Mouse (Mus musculus) heart, postnatal 0 days (tissue): Measurements from ENCODE around the gene Gm6793. TPM values are rescaled to one million over a fixed set of nuclear protein-coding genes. Genes with fewer than 3 reads are reported as not detected.

Source experiments
- ATAC-seq: fragments of 200-750 bp; cut with Nextera tagmentation; 2 replicates; pipeline ENCODE4 v1.8.0; 2017; ENCODE audit warnings: low read depth, moderate number of reproducible peaks, moderate library complexity; ENCODE audit not compliant: insufficient read depth
- DNase-seq: peaks from one replicate; pipeline ENCODE4 v3.0.0-alpha.2; 2016; ENCODE audit warnings: low spot score
- H3K27ac ChIP-seq: fragments of 300-500 bp; sonication (generic); 2 replicates; pipeline ENCODE4 v1.5.1; 2014; ENCODE audit warnings: low read depth, mild to moderate bottlenecking
- H3K27me3 ChIP-seq: fragments of 300-500 bp; sonication (generic); 2 replicates; pipeline ENCODE4 v1.6.1; 2014; ENCODE audit warnings: low read length, mixed read lengths; ENCODE audit not compliant: control insufficient read depth, insufficient read depth
- H3K36me3 ChIP-seq: fragments of 300-500 bp; sonication (generic); replicated peaks from 2 replicates; pipeline ENCODE4 v1.6.1; 2014; ENCODE audit warnings: low read length, mixed read lengths; ENCODE audit not compliant: control insufficient read depth, insufficient read depth
- H3K4me1 ChIP-seq: fragments of 300-500 bp; sonication (generic); 2 replicates; pipeline ENCODE4 v1.6.1; 2014; ENCODE audit warnings: antibody characterized with exemption; ENCODE audit not compliant: control insufficient read depth, insufficient read depth
- H3K4me2 ChIP-seq: fragments of 300-500 bp; sonication (generic); 2 replicates; pipeline ENCODE4 v1.6.1; 2014; ENCODE audit warnings: low read depth, mild to moderate bottlenecking, low read length, moderate library complexity
- H3K4me3 ChIP-seq: fragments of 300-500 bp; sonication (generic); 2 replicates; pipeline ENCODE4 v1.5.1; 2014; ENCODE audit warnings: low read depth, low read length
- H3K9ac ChIP-seq: fragments of 300-500 bp; sonication (generic); replicated peaks from 2 replicates; pipeline ENCODE4 v1.6.1; 2014; ENCODE audit warnings: low read depth, low read length, mixed read lengths
- H3K9me3 ChIP-seq: fragments of 300-500 bp; sonication (generic); replicated peaks from 2 replicates; pipeline ENCODE4 v1.6.1; 2016; ENCODE audit warnings: low read length; ENCODE audit not compliant: control insufficient read depth
- CTCF ChIP-seq: IDR thresholded peaks from 2 replicates; pipeline ENCODE4 v1.5.1; 2016; ENCODE audit warnings: antibody characterized with exemption, control low read depth, low read depth
- EP300 ChIP-seq: IDR thresholded peaks from 2 replicates; pipeline ENCODE4 v1.6.1; 2016; ENCODE audit warnings: antibody characterized with exemption, low read depth
- WGBS: fragments of 180-500 bp; shearing (Covaris S2); extraction: QIAGEN DNeasy Blood & Tissue Kit; methylation state at CpG from one replicate; pipeline ENCODE4 v1.1.7; 2014; 5-methylcytosine and 5-hydroxymethylcytosine counted together
- polyA plus RNA-seq: library from polyadenylated mRNA; unstranded; fragments of >200 nt; fragmentation: Nextera tagmentation; extraction: Ambion mirVana; gene quantifications from 2 replicates; pipeline ENCODE4 v1.2.1, GENCODE M21; 2015
- total RNA-seq: library from RNA; depleted of rRNA; stranded (reverse); fragments of >200 nt; gene quantifications from 2 replicates; pipeline ENCODE4 v1.2.3, GENCODE M21; 2014; ENCODE audit warnings: low replicate concordance

Gm6793 gene
- total and polyA plus RNA-seq, 2 experiments from 2014 or later: 0.14 TPM; not detected in 1

DNA sequence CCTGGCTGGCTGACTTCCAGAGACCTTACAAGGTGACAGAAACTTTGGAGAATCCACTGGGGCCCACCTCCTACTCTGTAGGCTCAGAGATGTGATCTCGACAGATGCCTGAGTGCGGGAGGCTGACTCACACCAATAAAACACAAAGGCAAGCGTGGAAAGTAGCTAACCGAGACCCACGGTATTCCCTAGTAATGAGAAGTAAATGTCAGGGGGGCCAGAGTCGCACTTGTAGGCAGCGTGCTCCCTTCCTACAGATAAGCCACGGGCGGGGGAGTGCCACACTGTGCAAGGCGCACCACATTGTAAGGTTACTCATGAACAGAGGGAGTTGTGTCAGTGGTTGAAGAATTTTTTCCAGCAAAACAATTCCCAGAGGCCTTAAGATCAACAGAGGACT lies 30.3 kb downstream of the Gm6793 start:
- H3K4me2 ChIP-seq: no peak overlapping the region
- H3K36me3 ChIP-seq: peaks cover 47% of the 10 kb centered on the region
- ATAC-seq (no peak), DNase-seq (no peak)
- no peaks in the 10 kb centered on the region for H3K4me1 ChIP-seq
- H3K9ac ChIP-seq: no peak overlapping the region
- TF ChIP-seq EP300 (no peak), CTCF (no peak)
- H3K9me3 ChIP-seq: no peaks in the 10 kb centered on the region
- 30% methylated on average over 10 of the region's 10 CpGs for WGBS
- no peak overlapping the region for H3K27ac ChIP-seq
- H3K27me3 ChIP-seq: no peaks in the 10 kb centered on the region
- H3K4me3 ChIP-seq: no peak overlapping the region

DNA sequence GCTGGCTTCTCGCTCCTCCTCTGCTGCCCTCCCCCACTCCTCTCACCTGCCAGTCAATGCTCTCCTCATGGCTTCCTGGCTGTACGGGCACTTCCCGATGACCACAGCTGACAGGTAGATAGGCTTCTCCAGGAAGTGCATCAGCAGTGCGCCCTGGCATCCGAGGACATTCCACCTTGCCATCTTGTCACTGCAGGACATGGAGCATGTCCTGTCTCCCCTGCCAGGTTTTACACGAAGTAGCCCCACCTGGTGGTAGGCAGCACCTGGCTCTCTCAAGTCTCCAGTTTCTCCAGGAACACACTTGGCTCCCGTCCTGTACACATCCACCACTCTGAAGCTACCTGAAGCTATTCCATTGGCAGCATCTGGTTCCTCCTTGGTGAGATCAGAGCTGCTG lies 32.7 kb downstream of the Gm6793 start:
- H3K9me3 ChIP-seq: no peaks in the 10 kb centered on the region
- H3K4me3 ChIP-seq: no peak overlapping the region
- no peak overlapping the region for H3K27ac ChIP-seq
- WGBS: 62% methylated on average over 7 of the region's 7 CpGs
- no peak for DNase-seq
- no peak overlapping the region for H3K9ac ChIP-seq
- H3K27me3 ChIP-seq: no peaks in the 10 kb centered on the region
- H3K4me2 ChIP-seq: no peak overlapping the region
- TF ChIP-seq CTCF (no peak), EP300 (no peak)
- ATAC-seq: no peak
- H3K4me1 ChIP-seq: no peaks in the 10 kb centered on the region
- H3K36me3 ChIP-seq: peaks cover 31% of the 10 kb centered on the region

DNA sequence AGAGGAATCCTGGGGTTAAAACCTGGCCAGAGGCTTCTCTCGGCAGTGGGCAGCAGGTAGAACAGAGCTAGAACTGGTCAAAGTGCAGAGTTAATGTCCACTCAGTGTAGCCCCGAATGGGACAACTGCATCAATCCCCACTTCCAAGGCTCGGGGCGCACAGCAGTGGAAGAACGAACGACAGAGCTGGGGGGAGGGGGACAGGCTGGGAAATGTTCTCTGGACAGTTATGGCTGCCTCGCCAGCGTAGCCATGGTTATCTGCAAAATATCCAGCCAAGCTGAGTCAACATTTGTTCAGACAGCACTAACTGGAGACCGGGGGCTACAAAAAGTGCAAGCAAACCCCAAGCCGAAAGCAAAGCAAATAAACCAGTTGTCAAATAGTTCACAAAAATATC lies 36.7 kb downstream of the Gm6793 start:
- Histone ChIP-seq H3K4me1 (no peaks in the 10 kb centered on the region), H3K4me2 (no peak overlapping the region), H3K9me3 (peaks cover 4% of the 10 kb centered on the region; the same call in 1 of the 2 replicates), H3K27me3 (no peaks in the 10 kb centered on the region), H3K9ac (no peak overlapping the region), H3K36me3 (peaks cover 23% of the 10 kb centered on the region), H3K27ac (no peak overlapping the region), H3K4me3 (no peak overlapping the region)
- no peak for DNase-seq
- ATAC-seq: no peak
- 77% methylated on average over 10 of the region's 10 CpGs for WGBS
- no peak for TF ChIP-seq CTCF
- no peak for TF ChIP-seq EP300

DNA sequence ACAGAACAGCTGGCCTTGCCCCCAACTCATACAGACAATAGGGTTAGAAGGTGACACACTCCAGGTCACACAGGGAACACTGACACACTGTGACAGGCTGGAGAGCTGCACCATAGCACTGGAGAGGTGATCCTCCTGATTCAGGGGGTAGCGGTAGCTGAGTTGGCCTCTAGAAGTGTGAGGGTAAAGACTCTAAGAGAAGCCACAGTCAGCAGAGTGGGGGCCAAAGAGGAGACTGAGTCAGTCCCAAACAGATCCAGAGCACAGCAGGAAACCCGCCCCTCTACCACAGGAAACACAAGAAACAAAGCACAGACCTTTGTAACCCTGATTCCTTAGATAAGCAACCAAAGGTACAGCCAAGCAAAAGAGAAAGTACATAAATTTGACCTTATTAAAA lies 38.5 kb downstream of the Gm6793 start:
- H3K27me3 ChIP-seq: no peaks in the 10 kb centered on the region
- TF ChIP-seq EP300: no peak
- TF ChIP-seq CTCF: no peak
- H3K9ac ChIP-seq: no peak overlapping the region
- no peaks in the 10 kb centered on the region for H3K4me1 ChIP-seq
- peaks cover 4% of the 10 kb centered on the region; the same call in 1 of the 2 replicates for H3K9me3 ChIP-seq
- H3K4me2 ChIP-seq: no peak overlapping the region
- H3K4me3 ChIP-seq: no peak overlapping the region
- WGBS: 70% methylated on average over 2 of the region's 2 CpGs
- H3K36me3 ChIP-seq: peaks cover 13% of the 10 kb centered on the region
- DNase-seq: no peak
- no peak for ATAC-seq
- H3K27ac ChIP-seq: no peak overlapping the region; the same call in 1 of the 2 replicates

DNA sequence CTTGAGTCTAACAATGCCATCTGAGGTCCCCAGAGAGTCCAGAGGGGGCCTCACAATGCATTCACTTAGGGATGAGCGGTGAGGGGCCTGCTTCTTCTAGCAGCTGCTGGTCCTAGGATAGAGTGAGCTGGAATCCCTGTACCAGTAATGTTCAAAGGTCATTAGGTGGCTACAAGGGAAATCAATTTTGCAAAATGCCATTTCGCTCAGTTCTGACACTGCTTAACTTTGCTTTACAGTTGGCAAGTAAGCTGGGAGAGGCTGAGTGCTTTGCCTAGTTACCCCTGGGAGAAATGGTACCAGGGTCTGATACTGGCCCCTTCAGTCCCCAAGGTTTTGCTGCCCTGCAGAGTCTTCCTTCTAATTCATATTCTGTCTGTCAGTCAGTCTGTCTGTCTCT lies 39.1 kb downstream of the Gm6793 start:
- Histone ChIP-seq H3K36me3 (peaks cover 10% of the 10 kb centered on the region), H3K9ac (no peak overlapping the region), H3K4me3 (no peak overlapping the region), H3K4me1 (no peaks in the 10 kb centered on the region), H3K27me3 (no peaks in the 10 kb centered on the region), H3K27ac (no peak overlapping the region; the same call in 1 of the 2 replicates), H3K4me2 (no peak overlapping the region), H3K9me3 (peaks cover 4% of the 10 kb centered on the region; the same call in 1 of the 2 replicates)
- TF ChIP-seq CTCF: no peak
- TF ChIP-seq EP300: no peak
- ATAC-seq: no peak
- 93% methylated on average over 2 of the region's 2 CpGs for WGBS
- no peak for DNase-seq

DNA sequence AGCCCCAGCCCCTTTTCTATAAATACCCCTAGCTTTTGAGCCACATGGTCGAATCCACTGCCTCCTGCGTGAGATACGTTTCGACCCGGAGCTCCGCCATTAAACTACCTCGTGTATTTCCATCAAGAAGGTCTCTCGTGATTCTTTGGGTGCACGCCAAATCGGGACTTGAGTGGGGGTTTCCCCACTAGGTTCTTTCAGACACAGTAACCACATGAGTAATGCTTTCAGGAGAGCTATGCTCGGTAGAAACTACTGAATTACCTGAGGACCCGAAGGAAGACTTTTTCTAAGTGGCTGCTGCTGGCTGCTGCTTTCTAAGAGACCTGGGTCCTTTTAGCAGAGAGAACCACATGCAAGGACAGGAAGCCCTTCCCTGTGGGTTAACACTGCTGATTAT lies 40.7 kb downstream of the Gm6793 start:
- DNase-seq: no peak
- Histone ChIP-seq H3K9ac (no peak overlapping the region), H3K9me3 (peaks cover 4% of the 10 kb centered on the region; the same call in 1 of the 2 replicates), H3K27me3 (no peaks in the 10 kb centered on the region), H3K27ac (no peak overlapping the region), H3K4me3 (no peak overlapping the region), H3K36me3 (peaks cover 10% of the 10 kb centered on the region), H3K4me2 (no peak overlapping the region), H3K4me1 (no peaks in the 10 kb centered on the region)
- TF ChIP-seq CTCF (no peak), EP300 (no peak)
- ATAC-seq: no peak
- WGBS: 94% methylated on average over 12 of the region's 12 CpGs
